Mouse (Mus musculus) A20 (cell line): ENCODE data around the gene Aipl1.
A peak's percentile ranks its signal among the peaks of the same experiment; 100 is the strongest.

Experiments
- DNase-seq: peaks from one replicate; pipeline ENCODE4 v3.0.0-alpha.2; 2011; ENCODE audit warnings: low read depth, low spot score

Aipl1 gene

GRCm38 (mm10) chr11:72050168-72050894, 13.0 kb upstream of the Aipl1 start:
- DNase-seq, result no peak

GRCm38 (mm10) chr11:72049171-72049759, 12.0 kb upstream of the Aipl1 start:
- no peak for DNase-seq

- DNase-seq, result no peak
Measured at GRCm38 (mm10) chr11:72048730-72049129, 11.4 kb upstream of the Aipl1 start.

GRCm38 (mm10) chr11:72044231-72044630, 6.9 kb upstream of the Aipl1 start:
- DNase-seq, result no peak

- no peak for DNase-seq
Measured at GRCm38 (mm10) chr11:72042631-72043030, 5.3 kb upstream of the Aipl1 start.

GRCm38 (mm10) chr11:72041768-72042607, 4.7 kb upstream of the Aipl1 start, which contains the start of gene Pimreg:
Gene Pimreg, plus strand, starts transcription at chr11:72042032.
- peak; percentile 96 for DNase-seq

- DNase-seq, result no peak
Measured at GRCm38 (mm10) chr11:72041290-72041767, 4.0 kb upstream of the Aipl1 start.

- no peak for DNase-seq
Measured at GRCm38 (mm10) chr11:72039599-72040386, 2.5 kb upstream of the Aipl1 start.

- DNase-seq, result peak; percentile 71
Measured at GRCm38 (mm10) chr11:72037996-72038395, 687 bp upstream of the Aipl1 start.

- no peak for DNase-seq
Measured at GRCm38 (mm10) chr11:72032589-72032988, 4.7 kb downstream of the Aipl1 start.

GRCm38 (mm10) chr11:72032091-72032490, 5.2 kb downstream of the Aipl1 start:
- no peak for DNase-seq

- no peak for DNase-seq
Measured at GRCm38 (mm10) chr11:72031353-72031752, 6.0 kb downstream of the Aipl1 start.

- DNase-seq, result no peak
Measured at GRCm38 (mm10) chr11:72029143-72029542, 8.2 kb downstream of the Aipl1 start.

GRCm38 (mm10) chr11:72027836-72028235, 9.5 kb downstream of the Aipl1 start:
- DNase-seq, result no peak

GRCm38 (mm10) chr11:72026516-72026915, 10.8 kb downstream of the Aipl1 start:
- DNase-seq, result no peak

- peak; percentile 66 for DNase-seq
Measured at GRCm38 (mm10) chr11:72025843-72026242, 11.5 kb downstream of the Aipl1 start.

- DNase-seq, result peak; percentile 73
Measured at GRCm38 (mm10) chr11:72024193-72024781, 13.0 kb downstream of the Aipl1 start.

GRCm38 (mm10) chr11:72023581-72023980, 13.7 kb downstream of the Aipl1 start:
- DNase-seq, result peak; percentile 33

GRCm38 (mm10) chr11:72022827-72023226, 14.5 kb downstream of the Aipl1 start:
- DNase-seq, result no peak

GRCm38 (mm10) chr11:72021015-72021414, 16.3 kb downstream of the Aipl1 start:
- DNase-seq, result no peak

GRCm38 (mm10) chr11:72017253-72017601, 20.1 kb downstream of the Aipl1 start:
- no peak for DNase-seq
